Mouse (Mus musculus) olfactory bulb, adult 2 months (tissue): Measurements from ENCODE around the gene Sncg. TPM values are rescaled to one million over a fixed set of nuclear protein-coding genes. Genes with fewer than 3 reads are reported as not detected.

Source experiments
- H3K27ac ChIP-seq: fragments of 200-500 bp; 2 replicates; pipeline ENCODE4 v1.5.1; 2012; ENCODE audit warnings: low read depth, low read length; ENCODE audit not compliant: insufficient read depth
- H3K4me1 ChIP-seq: fragments of 200-500 bp; 2 replicates; pipeline ENCODE4 v1.6.1; 2012; ENCODE audit warnings: low read length; ENCODE audit not compliant: control insufficient read depth, insufficient read depth
- H3K4me3 ChIP-seq: fragments of 200-500 bp; 2 replicates; pipeline ENCODE4 v1.5.1; 2012; ENCODE audit warnings: mild to moderate bottlenecking, low read depth, low read length, moderate library complexity; ENCODE audit not compliant: insufficient read depth
- CTCF ChIP-seq: fragments of 200-500 bp; IDR thresholded peaks from 2 replicates; pipeline ENCODE4 v1.5.1; 2012; ENCODE audit warnings: low read depth, mild to moderate bottlenecking, low read length, moderate library complexity; ENCODE audit not compliant: insufficient read depth
- POLR2A ChIP-seq: fragments of 200-500 bp; IDR thresholded peaks from 2 replicates; pipeline ENCODE4 v1.6.1; 2012; ENCODE audit warnings: mild to moderate bottlenecking, low read depth, low read length, moderate library complexity; ENCODE audit not compliant: insufficient read depth
- WGBS: fragments of 180-500 bp; shearing (Covaris S2); methylation state at CpG from one replicate; pipeline ENCODE4 v1.1.7; 2018; 5-methylcytosine and 5-hydroxymethylcytosine counted together
- polyA plus RNA-seq: library from polyadenylated mRNA; stranded (reverse); fragments of >200 nt; gene quantifications from 2 replicates; pipeline ENCODE4 v1.2.4, GENCODE M21; 2012; ENCODE audit warnings: low replicate concordance; ENCODE audit not compliant: missing spikeins, insufficient read depth, insufficient read length

Sncg gene
- polyA plus RNA-seq, 1 experiment, result not detected

DNA sequence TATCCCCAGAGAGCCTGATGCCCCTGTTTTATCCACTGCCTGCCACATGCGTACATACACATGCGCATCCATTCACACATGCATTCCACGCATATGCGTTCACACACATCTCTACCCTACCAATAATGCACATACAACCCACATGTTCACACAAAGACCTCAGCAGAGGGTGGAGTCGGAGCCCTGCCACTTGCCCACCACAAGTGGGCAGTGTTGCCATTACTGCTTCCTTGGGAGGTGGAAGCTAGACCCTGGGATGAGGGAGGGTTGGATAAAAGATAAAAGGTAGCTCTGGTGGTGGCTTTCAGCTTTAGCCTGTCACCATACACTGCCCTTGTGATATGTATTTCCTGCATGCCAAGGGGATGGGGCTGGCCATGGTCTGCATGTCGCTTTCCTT, 1.9 kb downstream of the Sncg start:
- H3K4me3 ChIP-seq, result no peak overlapping the region
- 0 out of 2 replicates have a peak, but pooled peaks have one; percentile 11 for TF ChIP-seq CTCF
- no peak for TF ChIP-seq POLR2A
- H3K27ac ChIP-seq, result no peak overlapping the region
- H3K4me1 ChIP-seq, result no peaks in the 10 kb centered on the region; the same call in 1 of the 2 replicates
- 90% methylated on average over 6 of the region's 6 CpGs for whole genome bisulfite sequencing

GRCm38 (mm10) chr14:34371763-34372162, 2.8 kb downstream of the Sncg start:
- no peaks in the 10 kb centered on the region; the same call in 1 of the 2 replicates for H3K4me1 ChIP-seq
- TF ChIP-seq POLR2A, result no peak
- no peak for TF ChIP-seq CTCF
- no peak overlapping the region for H3K27ac ChIP-seq
- 86% methylated on average over 2 of the region's 2 CpGs for WGBS
- H3K4me3 ChIP-seq, result no peak overlapping the region

- Histone ChIP-seq H3K4me3 (no peak overlapping the region), H3K27ac (no peak overlapping the region), H3K4me1 (no peaks in the 10 kb centered on the region; the same call in 1 of the 2 replicates)
- 92% methylated on average over 3 of the region's 3 CpGs for WGBS
- TF ChIP-seq CTCF (no peak), POLR2A (no peak)
Observed at GRCm38 (mm10) chr14:34370921-34371320, 3.7 kb downstream of the Sncg start.

- WGBS, result 72% methylated on average over 3 of the region's 3 CpGs
- Histone ChIP-seq H3K27ac (no peak overlapping the region), H3K4me3 (no peak overlapping the region), H3K4me1 (no peaks in the 10 kb centered on the region; the same call in 1 of the 2 replicates)
- TF ChIP-seq CTCF, result no peak
- TF ChIP-seq POLR2A, result no peak
Observed at GRCm38 (mm10) chr14:34370203-34370602, 4.4 kb downstream of the Sncg start.

GRCm38 (mm10) chr14:34365147-34365507, 9.5 kb downstream of the Sncg start:
- Histone ChIP-seq H3K4me1 (peaks cover 12% of the 10 kb centered on the region), H3K4me3 (no peak overlapping the region), H3K27ac (no peak overlapping the region)
- no peak for TF ChIP-seq CTCF
- no peak for TF ChIP-seq POLR2A
- 86% methylated on average over 2 of the region's 2 CpGs for WGBS

DNA sequence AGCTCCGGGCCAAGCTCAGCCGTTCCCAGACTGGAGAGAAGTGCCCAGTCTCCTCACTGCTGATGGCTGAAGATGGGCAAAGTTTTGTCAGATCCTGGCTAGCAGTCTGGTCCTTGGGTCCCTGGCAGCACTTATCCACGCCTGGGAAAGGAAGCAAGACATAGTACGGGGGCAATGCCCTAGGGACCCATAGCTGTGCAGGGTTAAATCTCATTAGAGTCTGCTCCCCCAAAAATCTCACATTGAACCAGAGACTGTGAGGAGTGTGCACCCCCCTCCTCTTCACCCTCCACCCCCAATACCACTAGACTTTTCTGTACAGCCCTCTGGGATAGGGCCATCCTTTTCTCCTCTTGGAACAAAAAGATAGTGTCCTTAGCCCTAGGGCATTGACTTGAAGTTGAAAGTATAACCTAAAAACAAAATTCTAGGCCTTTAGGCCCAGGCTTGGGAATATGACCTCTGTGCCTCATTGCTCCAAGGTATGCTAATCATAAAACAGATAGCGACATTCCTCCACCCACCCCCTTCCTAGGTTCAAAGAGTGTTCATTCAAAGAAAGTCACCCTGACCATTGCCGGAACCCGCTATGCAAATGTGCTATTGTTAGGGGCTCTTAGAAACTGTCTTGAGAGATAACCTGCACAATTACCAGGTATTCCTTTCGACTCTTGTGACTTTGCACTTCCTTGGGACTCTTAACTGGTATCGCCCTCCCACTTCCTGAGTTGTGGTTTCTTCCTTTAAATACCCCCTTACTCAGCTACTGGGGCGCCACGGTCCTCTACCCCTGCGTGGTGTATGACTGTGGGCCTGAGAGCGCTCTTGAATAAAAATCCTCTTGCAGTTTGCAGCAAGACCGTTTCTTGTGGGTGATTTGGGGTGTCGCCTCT, 10.1 kb downstream of the Sncg start:
- peaks cover 12% of the 10 kb centered on the region for H3K4me1 ChIP-seq
- H3K4me3 ChIP-seq, result peak overlapping the region; percentile 47
- H3K27ac ChIP-seq, result peak overlapping the region; percentile 14; the same call in 1 of the 2 replicates
- 75% methylated on average over 15 of the region's 15 CpGs for WGBS

GRCm38 (mm10) chr14:34363490-34364253, 10.9 kb downstream of the Sncg start:
- H3K27ac ChIP-seq, result peak overlapping the region; percentile 14
- TF ChIP-seq POLR2A, result no peak
- TF ChIP-seq CTCF, result peak; percentile 77; the same call in 1 of the 2 replicates
- peaks cover 14% of the 10 kb centered on the region for H3K4me1 ChIP-seq
- peak overlapping the region; percentile 47 for H3K4me3 ChIP-seq
- WGBS, result 2% methylated on average over 32 of the region's 32 CpGs

DNA sequence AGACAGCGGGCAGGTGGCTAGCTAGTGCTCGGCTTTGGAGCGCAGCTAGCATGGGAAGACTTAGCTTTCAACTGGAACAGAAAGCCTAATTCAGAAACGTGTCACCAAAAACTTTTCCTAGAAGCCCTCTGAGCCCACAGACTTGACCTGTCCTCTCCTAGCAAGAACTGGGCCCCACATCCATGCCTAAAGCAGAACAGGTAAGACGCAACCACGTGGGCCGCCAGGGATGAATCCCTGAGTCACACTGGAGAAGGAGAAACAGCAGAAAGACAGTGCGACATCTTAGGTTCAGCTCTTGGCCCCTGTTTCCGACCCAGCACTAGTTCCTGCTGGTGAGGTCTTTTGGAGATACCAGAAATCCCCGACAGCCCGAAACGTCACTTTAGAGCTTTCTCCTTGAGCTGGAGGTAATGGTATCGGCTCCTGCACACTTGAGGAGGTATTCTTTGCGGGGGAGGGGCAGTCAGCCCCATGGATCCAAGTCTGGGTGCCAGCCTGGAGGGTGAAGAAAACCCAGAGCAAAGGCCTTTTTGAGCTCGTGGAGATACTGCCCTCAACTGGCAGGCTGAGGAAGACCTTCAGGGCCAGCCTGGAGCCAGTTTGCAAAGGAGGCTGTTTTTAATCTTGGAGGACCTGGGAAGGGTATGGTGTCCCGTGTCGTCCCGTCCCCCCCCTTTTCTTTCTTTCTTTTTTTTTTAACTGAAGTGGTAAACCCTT, 11.7 kb downstream of the Sncg start:
- TF ChIP-seq POLR2A, result no peak
- TF ChIP-seq CTCF, result peak; percentile 55
- WGBS, result 41% methylated on average over 18 of the region's 18 CpGs
- Histone ChIP-seq H3K27ac (no peak overlapping the region), H3K4me1 (peaks cover 18% of the 10 kb centered on the region), H3K4me3 (peak overlapping the region; percentile 47)
